Mouse (Mus musculus) neural tube, embryonic 15.5 days (tissue): Measurements from ENCODE around the gene Lama1. TPM values are rescaled to one million over a fixed set of nuclear protein-coding genes. Genes with fewer than 3 reads are reported as not detected.

ENCODE experiments used
- ATAC-seq: fragments of 200-750 bp; cut with Nextera tagmentation; 2 replicates; pipeline ENCODE4 v1.8.0; 2017; ENCODE audit warnings: mild to moderate bottlenecking, moderate TSS enrichment, moderate library complexity; ENCODE audit not compliant: low FRiP score
- H3K27ac ChIP-seq: fragments of 300-500 bp; sonication (generic); replicated peaks from 2 replicates; pipeline ENCODE4 v1.5.1; 2015; ENCODE audit warnings: mild to moderate bottlenecking, inconsistent platforms
- H3K27me3 ChIP-seq: fragments of 300-500 bp; sonication (generic); replicated peaks from 2 replicates; pipeline ENCODE4 v1.6.1; 2015; ENCODE audit warnings: inconsistent platforms
- H3K36me3 ChIP-seq: fragments of 300-500 bp; sonication (generic); 2 replicates; pipeline ENCODE4 v1.6.1; 2015; ENCODE audit warnings: inconsistent platforms
- H3K4me1 ChIP-seq: fragments of 300-500 bp; sonication (generic); 2 replicates; pipeline ENCODE4 v1.6.1; 2015; ENCODE audit warnings: inconsistent platforms
- H3K4me2 ChIP-seq: fragments of 300-500 bp; sonication (generic); 2 replicates; pipeline ENCODE4 v1.6.1; 2015; ENCODE audit warnings: inconsistent platforms, mild to moderate bottlenecking, moderate library complexity
- H3K4me3 ChIP-seq: fragments of 300-500 bp; sonication (generic); replicated peaks from 2 replicates; pipeline ENCODE4 v1.5.1; 2015; ENCODE audit warnings: mild to moderate bottlenecking, inconsistent platforms
- H3K9ac ChIP-seq: fragments of 300-500 bp; sonication (generic); replicated peaks from 2 replicates; pipeline ENCODE4 v1.6.1; 2015; ENCODE audit warnings: mild to moderate bottlenecking, inconsistent platforms
- H3K9me3 ChIP-seq: fragments of 300-500 bp; sonication (generic); replicated peaks from 2 replicates; pipeline ENCODE4 v1.6.1; 2016; ENCODE audit warnings: inconsistent platforms
- WGBS: fragments of 180-500 bp; shearing (Covaris S2); methylation state at CpG from one replicate; pipeline ENCODE4 v1.1.7; 2015; ENCODE audit warnings: mixed read lengths; 5-methylcytosine and 5-hydroxymethylcytosine counted together
- polyA plus RNA-seq: library from polyadenylated mRNA; unstranded; fragments of >200 nt; fragmentation: Nextera tagmentation; extraction: Ambion mirVana; gene quantifications from 2 replicates; pipeline ENCODE4 v1.2.1, GENCODE M21; 2015

The Lama1 gene
- polyA plus RNA-seq, 1 experiment from 2014 or later, result 10.1 TPM

GRCm38 (mm10) chr17:67861080-67861630 lies 164.1 kb downstream of the Lama1 start:
- Histone ChIP-seq H3K4me2 (no peak overlapping the region), H3K4me3 (no peak overlapping the region), H3K4me1 (no peaks in the 10 kb centered on the region), H3K9me3 (no peaks in the 10 kb centered on the region), H3K9ac (no peak overlapping the region), H3K27me3 (no peaks in the 10 kb centered on the region), H3K36me3 (no peaks in the 10 kb centered on the region), H3K27ac (no peak overlapping the region)
- WGBS, result 83% methylated on average over 10 of the region's 10 CpGs
- ATAC-seq, result no peak

GRCm38 (mm10) chr17:67861744-67862535 lies 164.9 kb downstream of the Lama1 start:
- no peaks in the 10 kb centered on the region for H3K27me3 ChIP-seq
- H3K4me2 ChIP-seq, result no peak overlapping the region
- H3K9me3 ChIP-seq, result no peaks in the 10 kb centered on the region
- no peak overlapping the region for H3K9ac ChIP-seq
- H3K4me1 ChIP-seq, result no peaks in the 10 kb centered on the region
- no peaks in the 10 kb centered on the region for H3K36me3 ChIP-seq
- WGBS, result 81% methylated on average over 16 of the region's 16 CpGs
- peak; percentile 73; the same call in 1 of the 2 replicates for ATAC-seq
- H3K4me3 ChIP-seq, result no peak overlapping the region
- H3K27ac ChIP-seq, result no peak overlapping the region

GRCm38 (mm10) chr17:67864363-67864762 lies 167.3 kb downstream of the Lama1 start:
- no peak for ATAC-seq
- H3K9me3 ChIP-seq, result no peaks in the 10 kb centered on the region
- H3K27me3 ChIP-seq, result no peaks in the 10 kb centered on the region
- no peaks in the 10 kb centered on the region for H3K36me3 ChIP-seq
- H3K4me2 ChIP-seq, result no peak overlapping the region
- no peak overlapping the region for H3K4me3 ChIP-seq
- no peaks in the 10 kb centered on the region for H3K4me1 ChIP-seq
- no peak overlapping the region for H3K9ac ChIP-seq
- no peak overlapping the region for H3K27ac ChIP-seq
- 93% methylated on average over 10 of the region's 10 CpGs for WGBS

- Histone ChIP-seq H3K4me2 (no peak overlapping the region), H3K4me3 (no peak overlapping the region), H3K36me3 (no peaks in the 10 kb centered on the region), H3K9ac (no peak overlapping the region), H3K27me3 (no peaks in the 10 kb centered on the region), H3K27ac (no peak overlapping the region), H3K4me1 (no peaks in the 10 kb centered on the region), H3K9me3 (no peaks in the 10 kb centered on the region)
- no peak for ATAC-seq
- 79% methylated on average over 3 of the region's 3 CpGs for WGBS
These were observed 167.9 kb downstream of the Lama1 start for GRCm38 (mm10) chr17:67864912-67865311.

GRCm38 (mm10) chr17:67866026-67866425 lies 169.0 kb downstream of the Lama1 start:
- H3K4me1 ChIP-seq, result no peaks in the 10 kb centered on the region
- no peaks in the 10 kb centered on the region for H3K27me3 ChIP-seq
- H3K9ac ChIP-seq, result no peak overlapping the region
- no peaks in the 10 kb centered on the region for H3K36me3 ChIP-seq
- no peaks in the 10 kb centered on the region for H3K9me3 ChIP-seq
- no peak overlapping the region for H3K4me2 ChIP-seq
- H3K4me3 ChIP-seq, result no peak overlapping the region
- H3K27ac ChIP-seq, result no peak overlapping the region; the same call in 1 of the 2 replicates
- ATAC-seq, result no peak
- WGBS, result 80% methylated on average over 9 of the region's 9 CpGs

- H3K36me3 ChIP-seq, result no peaks in the 10 kb centered on the region
- no peak overlapping the region for H3K4me3 ChIP-seq
- H3K4me2 ChIP-seq, result no peak overlapping the region
- ATAC-seq, result no peak
- no peak overlapping the region; the same call in 1 of the 2 replicates for H3K27ac ChIP-seq
- H3K9me3 ChIP-seq, result no peaks in the 10 kb centered on the region
- no peak overlapping the region for H3K9ac ChIP-seq
- no peaks in the 10 kb centered on the region for H3K27me3 ChIP-seq
- no peaks in the 10 kb centered on the region for H3K4me1 ChIP-seq
- WGBS, result 80% methylated on average over 20 of the region's 20 CpGs
These were observed 169.6 kb downstream of the Lama1 start for GRCm38 (mm10) chr17:67866541-67867241.

GRCm38 (mm10) chr17:67869731-67870601 lies 172.9 kb downstream of the Lama1 start:
- Histone ChIP-seq H3K9ac (no peak overlapping the region), H3K27me3 (no peaks in the 10 kb centered on the region), H3K36me3 (no peaks in the 10 kb centered on the region; the same call in 1 of the 2 replicates), H3K27ac (no peak overlapping the region), H3K4me1 (no peaks in the 10 kb centered on the region), H3K4me3 (no peak overlapping the region), H3K4me2 (no peak overlapping the region), H3K9me3 (no peaks in the 10 kb centered on the region)
- ATAC-seq, result 0 out of 2 replicates have a peak, but pooled peaks have one; percentile 57
- 70% methylated on average over 23 of the region's 23 CpGs for WGBS

Other genes starting within 250 kb of the Lama1 start
- gene Lrrc30, start 64.5 kb upstream of the Lama1 start, polyA plus RNA-seq, result 0.12 TPM in 1 of 2 replicates, not detected in the other